Mouse (Mus musculus): Measurements from ENCODE around the gene Bysl.

- no peak for TF ChIP-seq CTCF (IDR thresholded peaks at IDR 0.05; ENCODE audit: low read depth, low read length)
- TF ChIP-seq POLR2A (IDR thresholded peaks at IDR 0.05; ENCODE audit: extremely low read depth, insufficient read depth, low read length), result no peak
Measured at GRCm38 (mm10) chr17:47616652-47617051, 5.4 kb upstream of the Bysl start.

Measured in liver, adult 2 months (tissue).